Mouse (Mus musculus): ENCODE results near the gene Osbpl3.

GRCm38 (mm10) chr6:50382711-50383110, 73.3 kb downstream of the Osbpl3 start:
- TF ChIP-seq CTCF (IDR thresholded peaks at IDR 0.05), result no peak
- no peak for TF ChIP-seq POLR2A (IDR thresholded peaks at IDR 0.05; ENCODE audit: insufficient read depth, low read depth, low read length)
